Mouse (Mus musculus) embryonic facial prominence, embryonic 12.5 days (tissue): ENCODE results near the gene Gm49322. TPM values are rescaled to one million over a fixed set of nuclear protein-coding genes. Genes with fewer than 3 reads are reported as not detected.

ENCODE experiments used
- ATAC-seq: fragments of 200-750 bp; cut with Nextera tagmentation; 2 replicates; pipeline ENCODE4 v1.8.0; 2017; ENCODE audit not compliant: insufficient number of reproducible peaks, insufficient read depth, low FRiP score, low TSS enrichment
- H3K27ac ChIP-seq: fragments of 300-500 bp; sonication (generic); 2 replicates; pipeline ENCODE4 v1.5.1; 2016; ENCODE audit warnings: mild to moderate bottlenecking
- H3K27me3 ChIP-seq: fragments of 300-500 bp; sonication (generic); 2 replicates; pipeline ENCODE4 v1.6.1; 2016; ENCODE audit warnings: mild to moderate bottlenecking, moderate library complexity
- H3K36me3 ChIP-seq: fragments of 300-500 bp; sonication (generic); 2 replicates; pipeline ENCODE4 v1.6.1; 2016; ENCODE audit warnings: mild to moderate bottlenecking
- H3K4me1 ChIP-seq: fragments of 300-500 bp; sonication (generic); 2 replicates; pipeline ENCODE4 v1.6.1; 2016
- H3K4me2 ChIP-seq: fragments of 300-500 bp; sonication (generic); replicated peaks from 2 replicates; pipeline ENCODE4 v1.6.1; 2016; ENCODE audit warnings: mild to moderate bottlenecking, moderate library complexity
- H3K4me3 ChIP-seq: fragments of 300-500 bp; sonication (generic); 2 replicates; pipeline ENCODE4 v1.5.1; 2016; ENCODE audit warnings: mild to moderate bottlenecking
- H3K9ac ChIP-seq: fragments of 300-500 bp; sonication (generic); 2 replicates; pipeline ENCODE4 v1.6.1; 2016; ENCODE audit warnings: mild to moderate bottlenecking, moderate library complexity
- H3K9me3 ChIP-seq: fragments of 300-500 bp; sonication (generic); 2 replicates; pipeline ENCODE4 v1.6.1; 2016; ENCODE audit warnings: mild to moderate bottlenecking, moderate library complexity
- WGBS: fragments of 180-500 bp; shearing (Covaris S2); methylation state at CpG from one replicate; pipeline ENCODE4 v1.1.7; 2016; 5-methylcytosine and 5-hydroxymethylcytosine counted together
- polyA plus RNA-seq: library from polyadenylated mRNA; unstranded; fragments of >200 nt; fragmentation: Nextera tagmentation; extraction: Ambion mirVana; gene quantifications from 2 replicates; pipeline ENCODE4 v1.2.1, GENCODE M21; 2016

Gm49322 gene
- polyA plus RNA-seq, 1 experiment from 2014 or later: 4.7 TPM

- Histone ChIP-seq H3K27me3 (no peaks in the 10 kb centered on the region), H3K9me3 (no peaks in the 10 kb centered on the region), H3K9ac (peak overlapping the region; percentile 61), H3K4me3 (peak overlapping the region; percentile 75), H3K27ac (no peak overlapping the region; the same call in 1 of the 2 replicates), H3K4me1 (peaks cover 10% of the 10 kb centered on the region), H3K36me3 (peaks cover 32% of the 10 kb centered on the region), H3K4me2 (peak overlapping the region; percentile 86)
- 92% methylated on average over 7 of the region's 7 CpGs for WGBS
- ATAC-seq: no peak
Measured at GRCm38 (mm10) chr10:80604001-80604509, 1.8 kb upstream of the Gm49322 start.

- no peaks in the 10 kb centered on the region for H3K9me3 ChIP-seq
- peaks cover 41% of the 10 kb centered on the region for H3K36me3 ChIP-seq
- no peak overlapping the region for H3K27ac ChIP-seq
- WGBS: 90% methylated on average over 2 of the region's 2 CpGs
- H3K4me3 ChIP-seq: no peak overlapping the region
- ATAC-seq: no peak
- peaks cover 10% of the 10 kb centered on the region for H3K4me1 ChIP-seq
- no peaks in the 10 kb centered on the region for H3K27me3 ChIP-seq
- H3K4me2 ChIP-seq: no peak overlapping the region
- no peak overlapping the region for H3K9ac ChIP-seq
Measured at GRCm38 (mm10) chr10:80604988-80605387, 833 bp upstream of the Gm49322 start.

GRCm38 (mm10) chr10:80606306-80606705 lies 485 bp downstream of the Gm49322 start:
- Histone ChIP-seq H3K27ac (no peak overlapping the region), H3K9ac (no peak overlapping the region), H3K9me3 (no peaks in the 10 kb centered on the region), H3K4me3 (no peak overlapping the region), H3K27me3 (no peaks in the 10 kb centered on the region), H3K4me1 (peaks cover 10% of the 10 kb centered on the region), H3K4me2 (no peak overlapping the region), H3K36me3 (peaks cover 41% of the 10 kb centered on the region)
- ATAC-seq: no peak
- WGBS: 89% methylated on average over 23 of the region's 23 CpGs

- Histone ChIP-seq H3K4me1 (peaks cover 10% of the 10 kb centered on the region), H3K27me3 (no peaks in the 10 kb centered on the region), H3K4me3 (no peak overlapping the region), H3K4me2 (no peak overlapping the region), H3K9ac (no peak overlapping the region), H3K36me3 (peaks cover 42% of the 10 kb centered on the region), H3K27ac (no peak overlapping the region), H3K9me3 (no peaks in the 10 kb centered on the region)
- WGBS: 95% methylated on average over 34 of the region's 34 CpGs
- ATAC-seq: no peak
Measured at GRCm38 (mm10) chr10:80606737-80607350, 1.0 kb downstream of the Gm49322 start.

GRCm38 (mm10) chr10:80608435-80608834 lies 2.6 kb downstream of the Gm49322 start:
- Histone ChIP-seq H3K4me3 (no peak overlapping the region), H3K4me1 (peaks cover 8% of the 10 kb centered on the region), H3K9ac (no peak overlapping the region), H3K36me3 (peaks cover 49% of the 10 kb centered on the region), H3K9me3 (no peaks in the 10 kb centered on the region), H3K4me2 (no peak overlapping the region), H3K27ac (no peak overlapping the region), H3K27me3 (no peaks in the 10 kb centered on the region)
- 83% methylated on average over 3 of the region's 3 CpGs for WGBS
- no peak for ATAC-seq

- Histone ChIP-seq H3K36me3 (peaks cover 50% of the 10 kb centered on the region), H3K27ac (no peak overlapping the region), H3K9ac (no peak overlapping the region), H3K4me1 (no peaks in the 10 kb centered on the region), H3K27me3 (no peaks in the 10 kb centered on the region), H3K4me2 (no peak overlapping the region), H3K4me3 (no peak overlapping the region), H3K9me3 (no peaks in the 10 kb centered on the region)
- no peak for ATAC-seq
- 93% methylated on average over 10 of the region's 10 CpGs for WGBS
Measured at GRCm38 (mm10) chr10:80609269-80609924, 3.6 kb downstream of the Gm49322 start.

- H3K9ac ChIP-seq: no peak overlapping the region
- WGBS: 92% methylated on average over 9 of the region's 9 CpGs
- H3K36me3 ChIP-seq: peaks cover 58% of the 10 kb centered on the region
- no peaks in the 10 kb centered on the region for H3K27me3 ChIP-seq
- no peak for ATAC-seq
- no peaks in the 10 kb centered on the region for H3K4me1 ChIP-seq
- no peak overlapping the region for H3K4me2 ChIP-seq
- no peaks in the 10 kb centered on the region for H3K9me3 ChIP-seq
- H3K27ac ChIP-seq: no peak overlapping the region
- H3K4me3 ChIP-seq: no peak overlapping the region
Measured at GRCm38 (mm10) chr10:80610116-80610785, 4.4 kb downstream of the Gm49322 start.

- H3K27me3 ChIP-seq: no peaks in the 10 kb centered on the region
- H3K4me3 ChIP-seq: no peak overlapping the region
- H3K4me2 ChIP-seq: no peak overlapping the region
- no peaks in the 10 kb centered on the region for H3K4me1 ChIP-seq
- 74% methylated on average over 4 of the region's 4 CpGs for WGBS
- peaks cover 64% of the 10 kb centered on the region for H3K36me3 ChIP-seq
- ATAC-seq: no peak
- H3K9me3 ChIP-seq: no peaks in the 10 kb centered on the region
- no peak overlapping the region for H3K27ac ChIP-seq
- no peak overlapping the region for H3K9ac ChIP-seq
Measured at GRCm38 (mm10) chr10:80611024-80611423, 5.2 kb downstream of the Gm49322 start.

GRCm38 (mm10) chr10:80611905-80612304 lies 6.1 kb downstream of the Gm49322 start:
- ATAC-seq: no peak
- peaks cover 55% of the 10 kb centered on the region for H3K36me3 ChIP-seq
- no peak overlapping the region for H3K4me3 ChIP-seq
- H3K9ac ChIP-seq: no peak overlapping the region
- WGBS: 86% methylated on average over 3 of the region's 3 CpGs
- H3K27me3 ChIP-seq: no peaks in the 10 kb centered on the region
- H3K9me3 ChIP-seq: no peaks in the 10 kb centered on the region
- no peaks in the 10 kb centered on the region for H3K4me1 ChIP-seq
- no peak overlapping the region for H3K4me2 ChIP-seq
- H3K27ac ChIP-seq: no peak overlapping the region

- Histone ChIP-seq H3K27me3 (no peaks in the 10 kb centered on the region), H3K36me3 (peaks cover 36% of the 10 kb centered on the region), H3K9ac (no peak overlapping the region), H3K4me3 (no peak overlapping the region), H3K4me1 (no peaks in the 10 kb centered on the region), H3K4me2 (no peak overlapping the region), H3K9me3 (no peaks in the 10 kb centered on the region), H3K27ac (no peak overlapping the region)
- 82% methylated on average over 3 of the region's 3 CpGs for WGBS
- ATAC-seq: no peak
Measured at GRCm38 (mm10) chr10:80613821-80614220, 8.0 kb downstream of the Gm49322 start.

- H3K4me1 ChIP-seq: no peaks in the 10 kb centered on the region
- H3K36me3 ChIP-seq: peaks cover 31% of the 10 kb centered on the region
- H3K27me3 ChIP-seq: no peaks in the 10 kb centered on the region
- no peak overlapping the region for H3K4me2 ChIP-seq
- H3K9ac ChIP-seq: no peak overlapping the region
- no peak for ATAC-seq
- no peaks in the 10 kb centered on the region for H3K9me3 ChIP-seq
- WGBS: 91% methylated on average over 6 of the region's 6 CpGs
- no peak overlapping the region for H3K27ac ChIP-seq
- no peak overlapping the region for H3K4me3 ChIP-seq
Measured at GRCm38 (mm10) chr10:80614351-80614750, 8.5 kb downstream of the Gm49322 start.

GRCm38 (mm10) chr10:80618181-80618580 lies 12.4 kb downstream of the Gm49322 start:
- Histone ChIP-seq H3K36me3 (peaks cover 17% of the 10 kb centered on the region), H3K4me2 (no peak overlapping the region), H3K27me3 (no peaks in the 10 kb centered on the region), H3K4me3 (no peak overlapping the region), H3K4me1 (peaks cover 6% of the 10 kb centered on the region; the same call in 1 of the 2 replicates), H3K27ac (no peak overlapping the region), H3K9ac (no peak overlapping the region), H3K9me3 (no peaks in the 10 kb centered on the region)
- 80% methylated on average over 9 of the region's 9 CpGs for WGBS
- no peak for ATAC-seq
